Mouse (Mus musculus): ENCODE results near the gene St6gal1.

DNA sequence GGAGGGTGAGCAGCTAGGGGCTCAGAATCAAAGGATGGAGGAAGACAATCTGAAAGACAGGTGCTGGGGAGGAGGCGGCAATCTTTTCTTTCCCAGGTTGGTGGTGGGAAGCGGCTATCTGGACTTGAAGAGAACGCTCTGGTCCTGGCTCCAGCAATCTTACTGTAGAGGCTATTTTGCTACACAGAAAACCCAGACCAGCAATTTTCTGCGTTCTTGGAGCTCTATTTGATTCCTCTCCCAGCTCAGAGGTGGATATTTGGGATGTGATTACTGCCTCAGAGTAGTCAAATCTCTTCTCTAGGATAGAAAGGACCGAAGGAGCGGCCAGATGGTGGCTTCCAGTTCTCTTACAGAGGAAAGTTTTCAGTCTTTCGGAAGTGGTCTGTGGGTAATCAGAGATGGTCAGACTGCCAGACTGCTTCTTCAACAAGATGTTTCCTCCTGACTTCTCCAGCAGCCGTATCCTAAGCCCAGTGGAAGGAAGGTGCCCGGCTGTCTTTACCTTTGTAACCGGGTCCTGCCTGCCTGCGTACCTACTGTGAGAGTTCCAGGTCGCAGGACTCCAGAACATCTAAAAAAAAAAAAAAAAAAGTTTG, 570 bp upstream of the St6gal1 start:
- TF ChIP-seq CTCF (conservative IDR thresholded peaks at IDR 0.05; ENCODE audit: low read length) (no peak), POU5F1 (IDR thresholded peaks at IDR 0.05; ENCODE audit: borderline replicate concordance, low read length) (no peak)
